Mouse (Mus musculus) macrophage (primary cell): ENCODE data around the gene Vmn2r82. TPM values are rescaled to one million over a fixed set of nuclear protein-coding genes. Genes with fewer than 3 reads are reported as not detected.
"Not testable (repeated sequence)": the region's sequence is repeated elsewhere in the genome, so short reads cannot be mapped to it uniquely, and the experiment has no call there.

Experiments used
- H3K27ac ChIP-seq: fragments of 350-480 bp; formaldehyde crosslinking; 2 replicates; pipeline ENCODE4 v1.9.0; 2021
- H3K36me3 ChIP-seq: fragments of 350-480 bp; formaldehyde crosslinking; 2 replicates; pipeline ENCODE4 v1.9.0; 2021; ENCODE audit errors: inconsistent target
- H3K4me3 ChIP-seq: fragments of 350-480 bp; formaldehyde crosslinking; 2 replicates; pipeline ENCODE4 v1.9.0; 2021; ENCODE audit errors: inconsistent target
- H3K79me2 ChIP-seq: fragments of 350-480 bp; formaldehyde crosslinking; 2 replicates; pipeline ENCODE4 v1.9.0; 2021; ENCODE audit errors: inconsistent target
- WGBS: methylation state at CpG from one replicate; pipeline ENCODE4 v1.1.7; 2026; ENCODE audit warnings: inconsistent platforms; ENCODE audit not compliant: missing documents; 5-methylcytosine and 5-hydroxymethylcytosine counted together
- polyA plus RNA-seq: library from polyadenylated mRNA; stranded (reverse); fragments of 250-400 nt; gene quantifications from 3 replicates; pipeline ENCODE4 v1.2.4, GENCODE M21; 2018; ENCODE audit warnings: inconsistent platforms
- total RNA-seq, 78 experiments: library from RNA; depleted of rRNA; stranded (reverse); fragments of 250-400 nt; gene quantifications; 1 replicate in 9 of 78; 2 replicates in 24 of 78; 3 replicates in 43 of 78; 4 replicates in 2 of 78; pipeline ENCODE4 v1.2.4; 2018; ENCODE audit warnings: inconsistent platforms in 56 of 78

Vmn2r82 gene
- total RNA-seq (2018; cell fraction: chromatin; rRNA removed) = not detected
- total RNA-seq (2018; cell fraction: cytosol; rRNA removed) = not detected
- not detected for total RNA-seq (2018; cell fraction: nucleus; rRNA removed)
- polyA plus RNA-seq = not detected in 3 replicates

GRCm38 (mm10) chr10:79356220-79356619, at the start of gene Vmn2r82:
Gene Vmn2r82 (plus strand): TSS chr10:79356520.
- not testable (repeated sequence) for H3K27ac ChIP-seq, H3K36me3 ChIP-seq, H3K4me3 ChIP-seq, H3K79me2 ChIP-seq
- 70% methylated on average over 1 of the region's 4 CpGs for WGBS

- WGBS = 9% methylated on average over 2 of the region's 16 CpGs
- not testable (repeated sequence) for H3K36me3 ChIP-seq, H3K79me2 ChIP-seq, H3K4me3 ChIP-seq, H3K27ac ChIP-seq
Measured at GRCm38 (mm10) chr10:79322033-79322736, 34.1 kb upstream of the Vmn2r82 start.

GRCm38 (mm10) chr10:79322737-79323086, 33.6 kb upstream of the Vmn2r82 start:
- Histone ChIP-seq H3K36me3 (no peaks in the 10 kb centered on the region), H3K27ac (no peak overlapping the region), H3K79me2 (no peaks in the 10 kb centered on the region), H3K4me3 (no peak overlapping the region)

GRCm38 (mm10) chr10:79399946-79400700, 43.8 kb downstream of the Vmn2r82 start:
- H3K36me3 ChIP-seq, H3K4me3 ChIP-seq, H3K79me2 ChIP-seq, H3K27ac ChIP-seq: not testable (repeated sequence)
- 81% methylated on average over 8 of the region's 8 CpGs for WGBS

- Histone ChIP-seq H3K36me3 (no peaks in the 10 kb centered on the region), H3K4me3 (no peak overlapping the region; the same call in 1 of the 2 replicates), H3K79me2 (no peaks in the 10 kb centered on the region), H3K27ac (no peak overlapping the region)
- WGBS = 51% methylated on average over 23 of the region's 24 CpGs
Measured at GRCm38 (mm10) chr10:79417142-79417771, 60.9 kb downstream of the Vmn2r82 start.

GRCm38 (mm10) chr10:79417772-79418170, 61.5 kb downstream of the Vmn2r82 start:
- H3K79me2 ChIP-seq, H3K27ac ChIP-seq, H3K36me3 ChIP-seq, H3K4me3 ChIP-seq: not testable (repeated sequence)
- 100% methylated on average over 1 of the region's 6 CpGs for WGBS

GRCm38 (mm10) chr10:79435141-79435820, 79.0 kb downstream of the Vmn2r82 start:
- H3K27ac ChIP-seq, H3K4me3 ChIP-seq, H3K36me3 ChIP-seq, H3K79me2 ChIP-seq: not testable (repeated sequence)
- WGBS = 89% methylated on average over 21 of the region's 23 CpGs

Other genes starting within 250 kb of the Vmn2r82 start
- gene Vmn2r80, start 207.8 kb upstream of the Vmn2r82 start, polyA plus RNA-seq = not detected in 3 replicates
- not detected in 3 replicates for gene Vmn2r81, start 108.8 kb upstream of the Vmn2r82 start, polyA plus RNA-seq
- gene Vmn2r83, start 112.2 kb downstream of the Vmn2r82 start, polyA plus RNA-seq = not detected in 3 replicates
- 5.9 to 18.3 TPM (median 17.5 TPM) in 3 replicates for gene Plpp2, start 177.3 kb downstream of the Vmn2r82 start, polyA plus RNA-seq
- 4.8 to 16.5 TPM (median 12.6 TPM) in 3 replicates for gene Mier2, start 198.7 kb downstream of the Vmn2r82 start, polyA plus RNA-seq
- not detected in 3 replicates for gene Theg, start 230.8 kb downstream of the Vmn2r82 start, polyA plus RNA-seq